Mouse (Mus musculus) Patski (cell line): ENCODE data around the gene Pappa. TPM values are rescaled to one million over a fixed set of nuclear protein-coding genes. Genes with fewer than 3 reads are reported as not detected.

ENCODE experiments used
- ATAC-seq: fragments of 100-300 bp; one replicate; pipeline ENCODE4 v1.8.0; 2021
- CTCF ChIA-PET: fragments of 350-600 bp; sonication (Branson Sonifier 250); formaldehyde crosslinking; loops from one replicate; lab custom pipeline; 2022; ENCODE audit warnings: inconsistent platforms; lab: Charles Lee
- POLR2A ChIA-PET: fragments of 350-600 bp; sonication (Branson Sonifier 250); formaldehyde crosslinking; loops from one replicate; lab custom pipeline; 2022; ENCODE audit warnings: antibody characterized with exemption, inconsistent platforms; lab: Charles Lee
- DNase-seq: peaks from one replicate; pipeline ENCODE4 v3.0.0-alpha.2; 2011; ENCODE audit warnings: low read depth, low spot score
- H3K27me3 ChIP-seq: fragments of 371-371 bp; one replicate; pipeline ENCODE4 v1.5.1; 2021
- CTCF ChIP-seq: fragments of 100-300 bp; IDR thresholded peaks from one replicate; pipeline ENCODE4 v1.5.1; 2021
- in situ Hi-C: fragments of 300-500 bp; cut with MboI; formaldehyde crosslinking; loops from 3 replicates; pipeline ENCODE4 v1.11.1; 2018; ENCODE audit warnings: low pct_unique_long_range_greater_than_20kb, mixed read lengths
- polyA plus RNA-seq: library from polyadenylated mRNA; unstranded; gene quantifications from one replicate; pipeline ENCODE4 v1.2.3, GENCODE M21; 2021

Pappa gene
- 0.98 TPM for polyA plus RNA-seq

DNA sequence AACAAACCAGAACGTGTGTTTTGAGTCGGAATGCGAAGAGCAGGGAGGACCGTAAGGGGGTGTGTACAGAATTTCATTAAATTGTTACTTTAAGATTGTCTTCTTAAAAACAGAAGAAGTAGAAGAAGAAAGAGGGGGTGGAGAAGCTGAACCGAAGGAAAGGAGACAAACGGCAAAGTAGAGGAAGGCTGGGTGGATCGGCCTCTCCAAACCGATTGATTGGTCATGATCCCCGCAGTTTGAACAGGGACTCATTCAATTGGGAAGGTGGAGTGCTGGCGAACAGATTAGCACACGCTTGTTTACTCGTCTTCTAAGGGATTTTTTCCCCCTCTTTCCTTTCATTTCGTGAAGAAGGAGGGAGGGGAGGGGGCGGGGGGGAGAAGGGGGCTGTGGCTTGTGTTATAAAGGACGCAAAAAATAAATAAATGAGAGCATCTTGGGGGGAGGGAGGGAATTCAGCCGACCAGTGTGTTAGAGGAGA lies at the start of gene Pappa:
Gene Pappa (plus strand): TSS at position 434 of the 484 bp plus-strand sequence.
- no peak for TF ChIP-seq CTCF

DNA sequence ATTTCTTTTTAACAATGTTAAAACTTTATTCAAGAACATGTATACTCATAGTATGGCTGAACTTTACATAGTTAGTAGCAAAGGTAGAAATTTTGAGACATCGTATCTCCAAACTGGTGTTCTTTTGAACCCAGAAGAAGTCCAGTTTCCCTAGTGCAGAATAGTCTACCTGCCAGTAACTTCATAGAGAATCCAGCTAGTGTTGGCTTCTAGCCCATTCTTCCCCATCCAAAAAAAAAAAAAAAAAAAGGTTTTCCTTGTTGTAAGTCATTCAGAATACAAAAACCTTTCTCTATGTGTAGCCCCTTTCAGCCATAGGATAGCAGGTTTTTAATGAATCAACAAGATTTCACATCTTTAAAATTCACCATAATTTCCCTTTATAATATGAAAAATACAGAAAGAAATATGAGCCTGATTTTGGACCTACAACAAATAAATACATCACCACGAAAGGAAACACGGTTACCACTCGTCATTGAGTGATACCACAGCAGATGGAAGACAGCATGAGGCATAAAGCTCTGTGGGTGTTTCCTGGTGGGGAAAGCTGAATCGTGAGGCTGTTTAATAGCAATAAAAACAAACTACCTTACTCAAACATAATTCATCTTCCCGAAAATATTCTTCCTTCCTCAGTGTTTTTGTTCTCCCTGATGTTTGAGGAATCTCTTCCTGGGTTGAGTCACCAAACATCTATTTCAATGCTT lies 45.9 kb upstream of the Pappa start:
- ATAC-seq (no peak), DNase-seq (no peak)
- no peaks in the 10 kb centered on the region for H3K27me3 ChIP-seq
- no peak for TF ChIP-seq CTCF
- in situ Hi-C loops: no loop called here
- ChIA-PET POLR2A (no interaction called here), CTCF (no interaction called here)

More for the DNA sequence above, at the start of gene Pappa:
- POLR2A ChIA-PET: no interaction called here
- no peaks in the 10 kb centered on the region for H3K27me3 ChIP-seq
- in situ Hi-C loops: no loop called here
- CTCF ChIA-PET: no interaction called here
- DNase-seq (no peak), ATAC-seq (no peak)

DNA sequence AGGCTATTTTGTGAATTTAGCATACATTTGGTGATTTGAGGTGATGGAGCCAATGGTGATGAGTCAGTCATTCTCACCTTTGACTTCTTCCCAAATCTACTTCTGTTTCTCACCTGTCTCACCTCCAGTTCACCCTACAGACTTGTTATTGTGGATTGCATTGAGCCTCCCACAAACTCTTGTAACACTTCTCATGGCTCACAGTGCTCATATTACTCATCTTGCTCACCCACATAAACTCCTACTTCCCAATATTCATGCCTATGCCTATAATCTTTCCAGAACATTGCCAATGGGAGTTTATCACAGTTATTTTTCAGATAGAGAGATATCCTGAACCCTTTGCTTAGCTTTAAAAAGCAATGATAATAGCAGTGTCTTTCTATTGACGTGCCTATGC lies 37.1 kb upstream of the Pappa start:
- ATAC-seq: no peak
- POLR2A ChIA-PET: no interaction called here
- CTCF ChIA-PET: no interaction called here
- DNase-seq: no peak
- in situ Hi-C loops: loop anchor here (10.0 kb wide), 2 partner anchors 252 to 552 kb away; no protein-coding TSS in a partner anchor
- TF ChIP-seq CTCF: no peak
- H3K27me3 ChIP-seq: no peaks in the 10 kb centered on the region

DNA sequence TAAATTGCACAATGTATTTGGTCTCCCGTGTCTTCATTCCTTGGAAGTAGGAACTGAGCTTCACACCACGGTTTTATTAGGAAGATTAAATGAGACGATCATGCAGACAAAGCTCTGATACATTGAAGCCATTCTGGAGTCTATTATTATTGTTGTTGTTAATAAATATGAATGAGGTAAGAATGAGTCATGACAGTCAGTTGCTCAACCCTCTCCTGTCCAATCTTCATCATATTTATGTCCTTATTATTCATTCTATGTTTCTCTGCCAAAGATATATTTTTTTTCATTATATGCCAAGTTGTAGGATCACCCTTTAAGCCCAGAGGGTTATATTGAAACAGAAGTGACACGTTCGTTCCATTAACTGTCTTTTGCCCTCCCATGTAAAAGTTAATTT lies 36.4 kb upstream of the Pappa start:
- H3K27me3 ChIP-seq: no peaks in the 10 kb centered on the region
- POLR2A ChIA-PET: no interaction called here
- ATAC-seq (no peak), DNase-seq (peak; percentile 50)
- no peak for TF ChIP-seq CTCF
- CTCF ChIA-PET: no interaction called here
- in situ Hi-C loops: loop anchor here (10.0 kb wide), 2 partner anchors 253 to 553 kb away; no protein-coding TSS in a partner anchor

DNA sequence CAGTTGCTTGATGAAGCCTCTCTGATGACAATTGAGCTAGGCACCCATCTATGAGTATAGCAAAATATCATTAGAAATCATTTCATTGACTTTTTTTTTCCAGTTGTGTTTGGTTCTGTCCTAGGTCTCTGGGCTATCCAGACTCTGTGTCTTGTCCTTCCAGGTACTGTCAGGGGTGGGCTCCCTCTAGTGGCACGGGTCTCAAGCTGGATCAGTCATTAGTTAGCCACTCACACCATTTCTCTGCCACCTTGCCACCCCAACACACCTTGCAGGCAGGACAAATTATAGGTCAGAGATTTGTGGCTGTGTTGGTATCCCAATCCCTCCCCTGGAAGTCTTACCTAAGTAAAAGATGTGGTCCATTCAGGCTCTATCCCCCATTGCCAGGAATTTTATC lies 31.8 kb upstream of the Pappa start:
- CTCF ChIA-PET: interaction anchor here (1.0 kb wide), 1 partner anchor 561 kb away, joined by 3 read pairs; no protein-coding TSS in a partner anchor
- peak; percentile 66 for TF ChIP-seq CTCF
- POLR2A ChIA-PET: no interaction called here
- DNase-seq (no peak), ATAC-seq (no peak)
- in situ Hi-C loops: no loop called here
- H3K27me3 ChIP-seq: no peaks in the 10 kb centered on the region

DNA sequence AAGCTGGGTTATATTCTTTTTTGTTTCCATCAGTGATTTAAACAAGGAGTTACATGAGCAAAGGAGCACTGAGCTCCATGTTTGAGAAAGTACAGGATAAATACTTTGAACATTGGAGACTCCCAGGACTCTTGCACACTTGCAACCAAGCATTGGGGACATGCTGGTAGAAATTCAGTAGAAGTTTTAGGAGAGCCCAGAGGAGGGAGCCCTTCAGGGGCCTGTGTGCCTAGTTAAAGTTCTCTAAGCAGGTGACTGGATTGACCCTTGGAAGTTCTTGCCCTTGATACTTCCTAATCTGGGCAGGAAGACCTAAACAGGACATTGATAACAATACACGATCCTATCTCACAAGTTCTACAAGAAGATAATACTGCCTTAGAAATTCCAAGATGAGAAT lies 3.6 kb upstream of the Pappa start:
- no peaks in the 10 kb centered on the region for H3K27me3 ChIP-seq
- ATAC-seq (no peak), DNase-seq (no peak)
- ChIA-PET CTCF (no interaction called here), POLR2A (no interaction called here)
- in situ Hi-C loops: no loop called here
- TF ChIP-seq CTCF: peak; percentile 29

DNA sequence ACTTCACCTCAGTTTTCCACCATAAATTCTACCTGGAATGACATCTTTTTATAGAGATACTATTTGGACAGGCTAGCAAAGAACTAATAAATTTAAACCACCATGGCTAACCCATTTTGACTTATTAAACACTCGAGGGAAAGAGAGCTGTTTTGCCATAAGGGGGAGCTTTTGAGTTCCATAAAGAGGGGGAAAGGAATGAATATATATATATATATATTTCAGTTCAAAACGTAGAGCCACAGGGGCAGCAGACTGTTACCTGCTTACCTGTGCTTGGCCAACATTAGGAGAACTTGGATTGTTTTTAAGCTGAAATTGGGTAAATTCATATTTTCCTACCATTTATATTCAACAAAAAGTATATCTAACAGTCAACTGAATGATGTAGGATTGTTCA lies 1.1 kb upstream of the Pappa start:
- peak; percentile 21 for TF ChIP-seq CTCF
- no peaks in the 10 kb centered on the region for H3K27me3 ChIP-seq
- in situ Hi-C loops: no loop called here
- ATAC-seq (no peak), DNase-seq (no peak)
- POLR2A ChIA-PET: no interaction called here
- CTCF ChIA-PET: no interaction called here

DNA sequence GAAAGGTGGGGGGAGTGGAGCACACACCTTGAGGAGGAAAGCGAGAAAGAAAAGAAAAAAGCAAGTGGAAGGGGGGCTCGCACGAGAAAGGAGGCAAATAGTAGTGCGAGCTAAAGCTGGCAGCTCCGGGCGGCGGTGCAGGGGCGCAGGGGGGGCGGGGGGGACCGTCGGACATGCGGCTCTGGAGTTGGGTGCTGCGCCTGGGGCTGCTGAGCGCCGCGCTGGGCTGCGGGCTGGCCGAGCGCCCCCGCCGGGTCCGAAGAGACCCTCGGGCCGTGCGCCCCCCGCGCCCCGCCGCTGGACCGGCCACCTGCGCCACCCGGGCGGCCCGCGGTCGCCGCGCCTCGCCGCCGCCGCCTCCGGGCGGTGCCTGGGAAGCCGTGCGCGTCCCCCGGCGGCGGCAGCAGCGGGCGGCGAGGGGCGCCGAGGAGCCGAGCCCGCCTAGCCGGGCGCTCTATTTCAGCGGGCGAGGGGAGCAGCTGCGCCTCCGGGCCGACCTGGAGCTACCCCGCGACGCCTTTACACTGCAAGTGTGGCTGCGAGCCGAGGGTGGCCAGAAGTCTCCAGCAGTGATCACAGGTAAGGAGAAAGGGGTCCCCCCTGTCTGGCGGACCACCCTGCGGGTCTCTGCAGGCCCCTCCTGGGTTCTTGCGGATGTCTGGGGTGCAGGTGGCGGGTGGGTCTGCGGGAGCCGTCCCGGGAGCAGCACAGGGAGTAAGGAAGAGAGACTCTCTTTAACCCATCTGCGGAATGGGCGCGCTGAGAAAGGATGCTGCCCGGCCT lies 586 bp downstream of the Pappa start:
- DNase-seq (no peak), ATAC-seq (no peak)
- no peak for TF ChIP-seq CTCF
- POLR2A ChIA-PET: no interaction called here
- in situ Hi-C loops: loop anchor here (5.0 kb wide), 2 partner anchors 368 to 463 kb away; no protein-coding TSS in a partner anchor
- CTCF ChIA-PET: no interaction called here
- no peaks in the 10 kb centered on the region for H3K27me3 ChIP-seq

DNA sequence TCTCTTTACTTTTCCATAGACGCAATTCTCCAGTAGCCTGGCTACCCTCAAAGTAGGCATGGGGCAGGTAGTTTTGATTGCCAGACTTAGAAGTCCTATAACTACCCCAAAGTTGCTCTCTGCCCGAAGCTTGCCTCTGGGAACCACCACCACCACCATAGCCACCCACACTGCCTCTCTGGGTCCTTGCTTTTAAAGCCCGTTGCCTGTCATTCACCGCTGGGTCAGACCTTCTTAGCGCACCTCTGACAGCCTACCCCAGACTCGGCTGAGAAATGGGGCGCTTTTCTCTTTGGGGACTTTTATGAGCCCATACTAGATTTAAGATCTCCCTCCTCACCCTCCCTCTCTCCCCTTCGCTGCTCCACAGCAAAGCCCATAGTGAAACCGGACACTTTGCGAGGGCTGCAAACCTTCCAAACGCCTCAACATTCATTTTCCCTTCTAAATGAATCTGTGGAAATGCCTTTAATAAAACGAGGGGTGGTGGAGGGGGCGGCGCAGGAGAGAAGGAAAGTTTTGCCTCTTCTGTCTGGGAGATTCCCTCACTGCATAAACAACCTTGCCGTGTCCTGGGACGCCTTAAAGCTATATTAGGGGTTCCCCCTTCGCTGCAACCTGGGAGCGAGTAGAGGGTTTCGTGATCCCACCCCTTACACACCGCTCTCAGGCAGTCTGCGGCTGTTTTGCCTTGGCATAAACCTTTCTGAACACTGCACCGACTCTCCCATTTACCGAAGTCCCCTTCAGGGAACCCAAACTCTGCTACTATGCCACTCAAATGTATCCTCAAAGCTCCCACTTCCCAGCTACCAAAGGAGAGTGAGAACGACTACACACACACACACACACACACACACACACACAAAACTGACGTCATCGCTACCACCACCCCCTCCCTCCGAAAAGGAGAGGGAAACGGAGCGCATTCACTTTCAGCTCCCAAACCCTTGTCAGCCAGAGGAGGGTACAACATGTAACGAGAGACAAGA lies 1.7 kb downstream of the Pappa start:
- TF ChIP-seq CTCF: no peak
- in situ Hi-C loops: loop anchor here (5.0 kb wide), 2 partner anchors 367 to 462 kb away; no protein-coding TSS in a partner anchor
- ATAC-seq (no peak), DNase-seq (no peak)
- ChIA-PET CTCF (no interaction called here), POLR2A (no interaction called here)
- H3K27me3 ChIP-seq: no peaks in the 10 kb centered on the region
